Mouse (Mus musculus): ENCODE data around the gene Teddm1a. TPM values are rescaled to one million over a fixed set of nuclear protein-coding genes. Genes with fewer than 3 reads are reported as not detected.
"Not testable (repeated sequence)": the region's sequence is repeated elsewhere in the genome, so short reads cannot be mapped to it uniquely, and the experiment has no call there.

Gene Teddm1a
- total RNA-seq (2021): not detected
- long read RNA-seq, experiment 1: 0 reads
- long read RNA-seq, experiment 2: 0 reads

DNA sequence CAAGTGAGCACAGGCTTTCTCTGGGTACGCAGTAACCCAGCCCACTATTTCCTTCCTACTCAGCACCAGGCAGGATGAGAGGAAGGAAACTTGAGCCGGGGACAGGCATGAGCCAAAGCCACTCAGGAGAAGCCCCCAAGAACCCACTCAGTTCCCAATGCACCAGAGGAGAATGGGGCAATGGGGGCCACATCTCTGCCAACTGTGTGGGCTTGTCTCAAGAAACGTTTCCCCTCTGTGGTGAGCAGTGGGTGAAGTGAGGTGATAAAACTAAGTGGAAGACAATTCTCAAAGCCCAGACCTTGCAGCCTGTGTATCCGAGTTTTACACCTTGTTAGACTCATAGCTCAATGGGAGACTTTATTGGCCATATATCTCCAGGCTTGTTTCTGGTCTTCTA is at the start of gene Teddm1a:
Teddm1a (plus strand) TSS at position 301 of the 400 bp plus-strand sequence.
- H3K27ac ChIP-seq: no peak within 1 kb of the TSS
- no peak for DNase-seq (ENCODE audit: low spot score in 2 of 2)
- no peak for TF ChIP-seq CTCF (conservative IDR thresholded peaks at IDR 0.05)
- no peak within 1 kb of the TSS for H3K4me3 ChIP-seq

DNA sequence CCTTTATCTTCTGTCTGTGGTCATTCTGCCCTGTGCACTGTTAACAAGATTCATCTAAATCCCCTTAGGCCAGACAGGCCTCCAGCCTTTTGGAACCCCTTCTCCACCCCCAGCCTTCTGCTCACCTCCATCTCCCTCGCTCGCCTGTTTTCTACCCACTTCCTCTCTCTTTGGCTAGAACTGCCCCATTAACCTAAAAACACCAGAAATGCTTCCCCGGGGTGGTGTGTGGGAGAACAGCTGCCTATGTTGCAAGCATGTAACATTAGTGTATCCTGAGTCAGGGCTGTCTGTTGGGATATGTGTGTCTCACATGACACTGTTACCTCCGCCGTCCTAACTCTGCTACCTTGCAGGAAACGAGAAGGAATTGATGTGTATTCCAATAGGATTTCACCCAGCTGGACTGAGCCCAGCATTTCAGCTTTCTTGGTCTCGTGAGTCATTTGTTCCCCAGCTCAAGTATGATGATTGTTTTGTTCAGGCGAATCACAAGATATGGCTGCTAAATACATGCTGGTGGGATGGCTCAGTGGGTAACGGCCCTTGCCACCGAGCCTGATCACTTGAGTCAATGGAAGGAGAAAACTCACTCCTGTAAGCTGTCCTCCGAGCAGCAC is 49.3 kb upstream of the Teddm1a start:
- no peak for DNase-seq (ENCODE audit: low spot score in 2 of 2)
- TF ChIP-seq CTCF (conservative IDR thresholded peaks at IDR 0.05): no peak
- H3K27ac ChIP-seq: no peak overlapping the region
- H3K4me3 ChIP-seq: no peak overlapping the region

DNA sequence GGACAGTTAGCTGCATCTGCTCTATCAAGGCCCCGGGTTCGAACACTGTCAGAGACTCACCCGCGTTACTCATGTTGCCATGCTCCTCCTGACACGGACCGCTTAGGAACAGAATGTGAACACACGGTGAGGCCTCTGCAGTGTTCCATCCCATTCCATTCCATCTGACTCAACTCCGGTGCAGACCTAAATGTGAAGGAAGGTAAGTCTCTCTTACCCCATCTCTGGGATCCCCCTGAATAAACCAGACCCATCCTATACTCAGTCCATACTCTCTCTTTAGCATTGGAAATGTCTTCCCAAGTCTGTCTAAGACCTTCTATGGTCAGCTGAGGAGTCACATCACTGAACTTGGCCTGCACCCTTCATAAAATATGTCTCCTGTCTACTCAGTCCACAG is 47.5 kb upstream of the Teddm1a start, which contains the start of gene Rgsl1:
Rgsl1 (minus strand) TSS at position 101 of the 400 bp plus-strand sequence.
- no peak for TF ChIP-seq CTCF (conservative IDR thresholded peaks at IDR 0.05)
- no peak within 1 kb of the TSS for H3K4me3 ChIP-seq

DNA sequence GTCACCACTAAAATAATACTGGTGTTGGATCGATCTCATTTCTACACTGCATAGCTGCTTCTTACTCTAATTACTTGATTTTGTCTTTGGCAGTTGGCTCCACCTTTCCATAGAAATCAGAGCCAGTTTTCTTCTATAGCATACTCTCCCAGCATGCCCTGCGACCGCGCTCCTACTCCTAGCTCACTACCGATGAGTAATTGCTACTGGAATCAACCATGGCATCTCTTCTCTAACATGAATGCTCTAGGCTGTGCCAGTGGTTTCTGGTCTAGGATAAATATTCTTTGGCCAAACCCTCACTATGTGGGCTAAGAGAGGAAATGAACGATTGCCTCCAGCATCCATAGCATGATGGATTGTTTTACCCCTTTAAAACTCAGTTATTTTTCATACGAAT is 45.1 kb upstream of the Teddm1a start:
- Histone ChIP-seq H3K27ac (no peak overlapping the region), H3K4me3 (no peak overlapping the region)
- no peak for DNase-seq (ENCODE audit: low spot score in 2 of 2)
- TF ChIP-seq CTCF (conservative IDR thresholded peaks at IDR 0.05): no peak

More for the DNA sequence above, 47.5 kb upstream of the Teddm1a start, which contains the start of gene Rgsl1:
- DNase-seq (ENCODE audit: low spot score in 2 of 2): no peak
- H3K27ac ChIP-seq: no peak within 1 kb of the TSS

DNA sequence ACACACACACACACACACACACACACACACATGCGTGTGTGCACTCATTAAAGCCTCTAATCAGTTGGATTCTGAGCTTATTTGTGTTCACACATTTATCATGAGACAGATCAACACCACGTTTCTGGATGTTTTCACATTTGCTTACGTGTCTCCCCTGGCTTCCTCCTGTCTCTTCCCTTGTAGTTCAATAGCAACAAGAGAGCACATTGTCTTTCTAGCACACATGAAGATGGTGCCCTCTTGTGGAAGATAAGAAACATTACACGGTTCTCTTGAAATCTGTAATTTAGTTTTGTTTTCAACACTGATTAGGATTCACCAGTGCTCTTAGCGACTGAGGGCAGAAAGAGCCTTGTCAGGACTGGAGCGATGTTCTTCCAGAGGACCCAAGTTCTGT is 44.7 kb upstream of the Teddm1a start:
- peak in 1 of 2 experiments; percentile 19 for DNase-seq (ENCODE audit: low spot score in 2 of 2)
- peak; percentile 86 for TF ChIP-seq CTCF (conservative IDR thresholded peaks at IDR 0.05)

DNA sequence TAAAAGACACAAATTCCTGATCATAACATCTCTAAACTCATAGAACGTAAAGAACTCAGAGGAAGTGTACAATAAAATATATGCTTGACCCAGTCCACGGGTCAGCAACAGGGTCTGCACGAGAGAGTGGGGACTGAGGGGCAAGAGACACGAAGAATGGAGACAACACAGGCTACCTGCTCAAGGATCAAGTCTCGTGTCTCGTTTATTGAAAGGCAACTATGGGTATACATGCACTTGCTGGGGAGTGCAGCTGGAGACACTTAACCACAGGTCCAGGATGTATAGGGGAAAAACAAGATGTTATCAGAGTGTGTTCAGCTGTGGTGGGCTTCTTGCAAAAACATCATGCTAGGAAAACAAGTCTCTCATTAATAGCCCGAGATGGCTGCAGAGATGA is 38.8 kb upstream of the Teddm1a start:
- not testable (repeated sequence) for H3K27ac ChIP-seq; H3K4me3 ChIP-seq; DNase-seq (ENCODE audit: low spot score in 2 of 2)

More for the DNA sequence above, 44.7 kb upstream of the Teddm1a start:
- Histone ChIP-seq H3K27ac (no peak overlapping the region), H3K4me3 (no peak overlapping the region)

DNA sequence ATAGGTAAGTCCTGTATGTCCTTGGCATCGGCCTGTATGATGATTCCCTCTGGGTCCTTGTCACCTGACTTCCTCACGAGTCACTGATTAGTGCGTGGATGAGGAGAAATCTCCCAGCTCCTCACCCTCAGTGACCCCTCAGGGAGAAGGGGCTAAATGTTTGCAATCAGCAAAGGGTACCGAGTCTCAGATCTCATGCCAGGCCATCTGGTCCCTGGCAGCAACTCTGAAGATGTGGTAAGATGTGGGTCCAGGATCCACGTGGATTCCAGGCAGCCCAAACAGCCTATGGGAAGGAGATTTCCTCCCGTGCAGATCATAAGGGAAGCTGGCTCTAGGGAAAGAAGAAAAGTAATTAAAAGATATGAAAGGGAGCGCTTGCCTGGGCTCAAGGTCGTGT is 35.6 kb upstream of the Teddm1a start:
- Histone ChIP-seq H3K27ac (no peak overlapping the region), H3K4me3 (no peak overlapping the region)
- TF ChIP-seq CTCF (conservative IDR thresholded peaks at IDR 0.05): no peak
- DNase-seq (ENCODE audit: low spot score in 2 of 2): no peak

DNA sequence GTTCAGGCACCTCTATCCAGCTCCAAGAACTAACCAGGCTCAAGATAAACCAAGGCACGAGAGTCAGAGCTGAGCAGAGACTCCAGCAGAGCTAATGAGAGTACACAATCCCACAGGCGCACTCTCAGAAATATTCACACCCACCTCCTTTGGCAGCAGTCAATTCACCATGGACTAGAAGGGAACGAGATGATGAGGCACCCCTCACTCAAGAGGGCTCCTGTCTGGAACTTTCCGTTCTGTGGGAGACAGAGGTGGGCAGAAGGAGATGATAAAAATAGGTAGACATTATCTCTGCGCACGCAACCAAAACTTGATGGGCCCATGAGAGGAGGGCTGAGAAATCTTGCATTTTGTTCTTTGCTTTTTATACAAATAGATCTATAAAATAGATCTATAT is 17.5 kb upstream of the Teddm1a start, which contains the start of gene Teddm1b:
Teddm1b (plus strand) TSS at position 301 of the 400 bp plus-strand sequence.
- no peak for TF ChIP-seq CTCF (conservative IDR thresholded peaks at IDR 0.05)
- Histone ChIP-seq H3K27ac (no peak within 1 kb of the TSS), H3K4me3 (no peak within 1 kb of the TSS)
- DNase-seq (ENCODE audit: low spot score in 2 of 2): no peak

DNA sequence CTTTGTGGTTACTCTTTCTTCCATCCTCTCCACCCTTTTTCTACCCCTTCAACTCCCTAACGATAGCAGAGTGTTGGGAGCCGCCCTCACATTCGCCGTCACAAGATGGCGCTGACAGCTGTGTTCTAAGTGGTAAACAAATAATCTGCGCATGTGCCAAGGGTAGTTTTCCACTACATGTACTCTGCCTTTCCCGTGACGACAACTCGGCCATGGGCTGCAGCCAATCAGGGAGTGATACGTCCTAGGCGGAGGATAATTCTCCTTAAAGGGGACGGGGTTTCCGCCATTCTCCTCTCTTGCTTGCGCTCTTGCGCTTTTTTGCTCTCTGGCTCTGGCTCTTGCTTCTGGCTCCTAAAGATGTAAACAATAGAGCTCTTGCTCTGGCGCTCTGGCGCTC is 11.2 kb upstream of the Teddm1a start:
- not testable (repeated sequence) for H3K4me3 ChIP-seq; DNase-seq (ENCODE audit: low spot score in 2 of 2); H3K27ac ChIP-seq

DNA sequence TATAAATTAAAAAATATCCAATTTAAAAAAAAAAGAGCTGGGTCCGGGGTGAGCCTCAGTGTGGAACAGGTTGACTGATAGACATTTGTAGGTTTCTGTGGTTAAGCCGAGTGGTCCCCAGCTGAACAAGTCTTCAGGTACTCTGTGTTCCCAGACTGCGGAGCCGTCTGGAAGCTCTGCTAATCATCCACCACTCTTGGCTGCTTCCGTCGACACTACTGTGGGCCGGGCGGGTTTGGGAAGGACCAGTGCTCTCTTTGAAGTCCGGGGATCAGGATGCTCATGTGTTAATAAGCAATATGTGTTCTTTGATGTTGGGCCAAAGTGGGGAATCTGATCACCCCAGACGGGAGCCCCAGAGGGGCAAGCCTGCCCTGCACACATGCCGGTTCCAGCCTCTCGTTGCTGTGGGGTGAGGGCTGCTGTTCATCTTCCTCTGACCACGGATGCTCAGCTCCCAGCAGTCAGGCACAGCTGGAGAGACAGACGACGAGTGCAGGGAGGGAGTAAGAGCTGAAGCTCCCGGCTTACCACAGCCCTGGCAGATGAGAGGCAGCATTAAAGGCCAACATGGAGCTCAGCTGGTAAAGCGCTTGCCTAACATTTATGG is 5.4 kb upstream of the Teddm1a start:
- no peak for TF ChIP-seq CTCF (conservative IDR thresholded peaks at IDR 0.05)
- no peak overlapping the region for H3K4me3 ChIP-seq
- no peak for DNase-seq (ENCODE audit: low spot score in 2 of 2)
- H3K27ac ChIP-seq: no peak overlapping the region

DNA sequence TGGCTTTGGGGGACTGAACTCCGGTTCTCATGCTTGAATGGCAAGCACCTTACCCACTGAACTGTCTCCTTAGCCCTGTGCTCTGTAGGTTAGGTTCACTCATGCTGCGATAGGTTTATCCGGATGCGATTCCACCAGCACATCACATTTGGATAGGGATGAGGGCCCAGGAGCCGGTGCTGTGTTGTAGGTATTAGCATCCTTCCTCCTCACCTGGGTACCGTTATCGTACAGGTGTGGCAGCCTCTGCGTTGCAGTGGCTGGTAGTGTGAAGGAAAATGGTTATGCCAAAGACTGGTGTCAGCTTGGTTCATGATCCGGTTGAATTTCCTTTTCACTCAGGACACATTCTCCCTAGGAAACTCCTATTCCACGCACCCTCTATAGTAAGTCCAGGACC is 1.4 kb upstream of the Teddm1a start:
- DNase-seq (ENCODE audit: low spot score in 2 of 2): no peak
- TF ChIP-seq CTCF (conservative IDR thresholded peaks at IDR 0.05): no peak
- no peak overlapping the region for H3K27ac ChIP-seq
- H3K4me3 ChIP-seq: no peak overlapping the region

DNA sequence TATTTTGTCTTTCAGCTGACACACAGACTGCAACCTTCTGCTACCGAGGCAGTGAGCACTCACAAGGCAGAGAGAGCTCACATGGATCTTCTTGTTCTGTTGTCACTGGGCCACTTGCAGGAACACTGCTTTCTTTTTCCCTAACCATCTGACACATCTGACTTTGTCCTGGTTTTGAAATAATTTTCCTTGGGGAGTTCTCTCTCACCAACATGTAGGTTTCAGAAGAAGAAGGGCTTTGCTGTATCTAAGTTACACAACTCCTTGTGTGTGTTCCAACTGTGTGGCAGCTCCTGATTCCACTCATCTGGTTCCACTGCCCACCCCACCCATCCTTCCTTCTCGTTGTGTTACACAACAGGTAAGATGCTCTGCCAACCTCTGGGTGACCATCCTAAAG is 2.2 kb downstream of the Teddm1a start:
- no peak for TF ChIP-seq CTCF (conservative IDR thresholded peaks at IDR 0.05)

DNA sequence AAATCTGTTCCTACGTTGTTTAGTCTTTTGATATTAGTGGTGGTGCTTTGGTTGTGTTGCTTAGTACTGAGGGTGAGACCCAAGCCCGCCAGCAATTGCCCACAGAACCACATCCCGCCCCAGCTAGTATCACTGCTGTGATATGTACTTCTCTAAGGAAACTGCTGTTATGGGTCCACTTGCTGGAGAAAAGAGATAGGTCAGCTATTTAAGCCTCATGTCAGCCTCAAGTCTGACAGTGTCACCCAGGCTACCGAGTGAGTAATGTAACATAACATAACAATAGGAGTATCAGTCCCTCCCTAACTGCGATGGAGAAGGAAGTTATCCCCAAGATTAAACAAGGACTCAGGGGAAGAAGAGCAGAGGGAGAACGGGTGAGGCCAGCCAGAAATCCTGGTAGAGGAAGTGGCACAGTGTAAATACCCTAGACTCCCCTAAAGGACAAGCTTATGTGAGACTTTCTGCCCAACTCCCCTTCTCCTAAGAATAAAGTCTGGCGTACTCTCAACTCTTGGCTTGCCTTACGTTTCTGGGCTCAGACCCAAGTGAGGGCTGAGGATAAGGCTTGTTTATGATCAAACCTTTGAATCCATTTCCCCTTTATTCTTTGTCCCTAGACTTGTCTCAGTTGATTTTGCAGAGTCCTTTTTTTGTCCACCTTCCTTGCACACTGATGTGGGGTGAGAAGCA is 2.8 kb downstream of the Teddm1a start:
- TF ChIP-seq CTCF (conservative IDR thresholded peaks at IDR 0.05): no peak
- Histone ChIP-seq H3K27ac (no peak overlapping the region), H3K4me3 (no peak overlapping the region)
- DNase-seq (ENCODE audit: low spot score in 2 of 2): no peak

More for the DNA sequence above, 2.2 kb downstream of the Teddm1a start:
- Histone ChIP-seq H3K4me3 (no peak overlapping the region), H3K27ac (no peak overlapping the region)
- no peak for DNase-seq (ENCODE audit: low spot score in 2 of 2)

Data from layer of hippocampus, adult 2 months (tissue).